ENCODE assay signal across 9 mouse cellular contexts in genomic region chr8:127589291-127589690, GRCm38 (mm10).
DNase-seq lines count a peak whose midpoint lies in the region; ATAC-seq and TF ChIP-seq lines count a peak whose summit lies in the region.
"Had no signal": no experiment of that assay in that cellular context is flagged by ENCODE, and none has a peak within 500 bp of the region (broad histone marks: within the 10 kb centered on the region; RNA-seq: fewer than 3 reads in every experiment).

No protein-coding gene starts in this region.

- no peak overlapping the region for H3K27ac ChIP-seq in layer of hippocampus, adult 2 months
- peak overlapping the region; percentile 67; the same call in 1 of the 2 replicates for H3K27ac ChIP-seq in gastrocnemius, adult 2 months

- intact Hi-C loops in gastrocnemius, adult 2 months (cut with DNase I): loop anchor here (5.0 to 10.0 kb wide), 3 partner anchors 147 to 768 kb away; partner anchors contain the start of gene Nrp1
- intact Hi-C loops in left cerebral cortex, postnatal 4 days (cut with DNase I): no loop called here

- no peak overlapping the region for H3K4me3 ChIP-seq in layer of hippocampus, adult 2 months
- H3K4me3 ChIP-seq in E14TG2a.4 (replicated peaks; ENCODE audit: low read length): no peak overlapping the region
- no peak overlapping the region for H3K4me3 ChIP-seq in gastrocnemius, adult 2 months
- H3K4me3 ChIP-seq: erythroblast, embryonic 14.5 days had no signal

- H3K4me1 ChIP-seq in E14TG2a.4 (replicated peaks; ENCODE audit: low read depth, low read length): peaks cover 3% of the 10 kb centered on the region; the same call in 1 of the 2 replicates

- peak in 1 of 2 experiments; percentile 16 for DNase-seq in layer of hippocampus, adult 2 months (ENCODE audit: low spot score in 2 of 2)
- no peak for DNase-seq in layer of hippocampus, postnatal 36 days
- DNase-seq in adrenal gland, postnatal 36 days: peak; percentile 71 to 83
- DNase-seq in gastrocnemius, adult 2 months: peak; percentile 68
- DNase-seq in left cerebral cortex, postnatal 4 days: peak; percentile 50
- peak; percentile 61 to 62 for DNase-seq in thymus, postnatal 36 days

- no peaks in the 10 kb centered on the region for H3K27me3 ChIP-seq in E14TG2a.4 (ENCODE audit: insufficient read depth, low read length)

- ATAC-seq in neutrophil, adult 5-6 weeks (ENCODE audit: extremely low read depth, insufficient number of reproducible peaks, low FRiP score, poor library complexity, severe bottlenecking): peak; percentile 33; the same call in 1 of the 2 replicates

- peaks cover 11% of the 10 kb centered on the region; the same call in 1 of the 2 replicates for H3K36me3 ChIP-seq in E14TG2a.4 (ENCODE audit: insufficient read depth, low read length)

- H3K9me3 ChIP-seq in E14TG2a.4 (ENCODE audit: low read length): no peaks in the 10 kb centered on the region

- peak; percentile 89 for TF ChIP-seq CTCF in layer of hippocampus, adult 2 months (conservative IDR thresholded peaks at IDR 0.05)
- peak; percentile 72 for TF ChIP-seq CTCF in E14TG2a.4 (conservative IDR thresholded peaks at IDR 0.05; ENCODE audit: low read length)
- peak; percentile 84 for TF ChIP-seq CTCF in gastrocnemius, adult 2 months (IDR thresholded peaks at IDR 0.05)

Comparison
In these comparisons a context has a peak if more than half of its experiments do, and no peak if none do; other contexts are left out.
1. DNase-seq: peak in adrenal gland, postnatal 36 days (2 of 2), gastrocnemius, adult 2 months (single experiment), left cerebral cortex, postnatal 4 days (single experiment) and thymus, postnatal 36 days (2 of 2); none in layer of hippocampus, postnatal 36 days (0 of 2).
2. Peak in every context shown above with its lines, with median percentiles within 50 percentile points of each other: CTCF ChIP-seq.